21 mouse cellular contexts compared by ENCODE assay signal in the genomic region with DNA sequence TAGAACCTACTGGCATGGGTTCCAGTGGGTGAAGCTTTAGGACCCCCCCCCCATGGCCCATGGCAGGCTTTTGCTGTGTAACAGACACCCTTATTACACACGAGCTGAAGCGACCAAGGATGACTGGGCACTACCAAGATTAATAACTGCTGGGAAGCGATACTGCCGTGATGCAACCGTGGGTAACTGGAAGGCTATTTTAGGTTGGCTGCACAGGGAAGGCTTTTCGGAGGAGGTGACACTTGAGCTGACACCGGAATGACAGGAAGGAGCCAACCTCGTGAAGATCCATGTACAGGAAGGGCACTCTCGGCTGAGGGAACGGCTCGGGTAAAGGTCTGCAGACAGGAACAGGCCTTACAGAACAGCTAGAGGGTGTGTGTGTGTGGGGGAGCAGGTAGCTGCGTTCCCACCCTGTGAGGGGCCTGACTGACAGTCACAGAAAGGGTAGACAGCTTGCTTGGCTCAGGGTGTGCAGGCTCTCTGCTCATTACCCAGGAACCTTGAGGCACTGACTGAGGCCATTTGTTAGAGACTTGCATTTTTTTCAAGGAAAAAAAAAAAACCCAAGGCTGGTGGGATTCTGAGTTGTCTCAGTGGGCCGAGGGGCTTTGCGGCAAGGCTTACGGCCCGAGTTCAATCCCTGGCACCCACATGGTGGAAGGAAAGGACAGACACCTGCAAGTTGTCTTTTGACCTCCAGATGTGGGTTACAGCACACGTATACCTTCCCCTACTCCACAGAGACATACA. TPM values are rescaled to one million over a fixed set of nuclear protein-coding genes. Genes with fewer than 3 reads are reported as not detected.
A peak's percentile ranks its signal among the peaks of the same experiment; 100 is the strongest.
DNase-seq lines count a peak whose midpoint lies in the region; ATAC-seq and TF ChIP-seq lines count a peak whose summit lies in the region.
"Had no signal": no experiment of that assay in that cellular context is flagged by ENCODE, and none has a peak within 500 bp of the region (broad histone marks: within the 10 kb centered on the region; RNA-seq: fewer than 3 reads in every experiment).

No protein-coding gene starts in this region.

- peak; percentile 44 for DNase-seq in adrenal gland, adult 2 months
- DNase-seq in adrenal gland, adult 18-20 months (ENCODE audit: low spot score in 2 of 2): no peak
- peak; percentile 67 for DNase-seq in kidney, postnatal 0 days (ENCODE audit: low spot score)
- no peak for DNase-seq in kidney, adult 11 months
- peak; percentile 60 for DNase-seq in MN1 (ENCODE audit: low spot score)
- DNase-seq in forebrain, embryonic 11.5 days (ENCODE audit: low spot score): no peak
- DNase-seq in lung, adult 2 months: no peak
- DNase-seq: cerebellum, adult 8-10 months; heart, postnatal 10 days; kidney, postnatal 36 days; layer of hippocampus, postnatal 36 days had no signal

- H3K36me3 ChIP-seq in kidney, postnatal 0 days (ENCODE audit: insufficient read depth, low read length): no peaks in the 10 kb centered on the region
- peaks cover 10% of the 10 kb centered on the region for H3K36me3 ChIP-seq in megakaryocyte, embryonic 14.5 days (replicated peaks; ENCODE audit: low read length)
- H3K36me3 ChIP-seq in forebrain, embryonic 11.5 days (ENCODE audit: control insufficient read depth, insufficient read depth, low read length): no peaks in the 10 kb centered on the region
- H3K36me3 ChIP-seq: embryonic facial prominence, embryonic 13.5 days; forebrain, embryonic 10.5 days; hindbrain, embryonic 13.5 days; intestine, embryonic 15.5 days; limb, embryonic 15.5 days; lung, embryonic 15.5 days; midbrain, embryonic 15.5 days had no signal

- no peak for TF ChIP-seq CTCF in kidney, postnatal 0 days (IDR thresholded peaks at IDR 0.05; ENCODE audit: low read depth)
- TF ChIP-seq CTCF in lung, adult 2 months (IDR thresholded peaks at IDR 0.05; ENCODE audit: insufficient read depth, low read length): no peak

- H3K27me3 ChIP-seq in kidney, postnatal 0 days (ENCODE audit: insufficient read depth, low read length): no peaks in the 10 kb centered on the region
- H3K27me3 ChIP-seq in megakaryocyte, embryonic 14.5 days (replicated peaks): no peaks in the 10 kb centered on the region
- H3K27me3 ChIP-seq in forebrain, embryonic 11.5 days (ENCODE audit: control insufficient read depth, insufficient read depth, low read length): no peaks in the 10 kb centered on the region
- H3K27me3 ChIP-seq: intestine, embryonic 15.5 days; limb, embryonic 15.5 days; lung, embryonic 15.5 days; midbrain, embryonic 15.5 days had no signal

- H3K4me3 ChIP-seq in kidney, postnatal 0 days (replicated peaks; ENCODE audit: low read depth, low read length): no peak overlapping the region
- H3K4me3 ChIP-seq in megakaryocyte, embryonic 14.5 days (replicated peaks): peak overlapping the region; percentile 78
- H3K4me3 ChIP-seq in forebrain, embryonic 11.5 days (ENCODE audit: low read depth, low read length): no peak overlapping the region
- no peak overlapping the region for H3K4me3 ChIP-seq in lung, adult 2 months (replicated peaks; ENCODE audit: extremely low read depth, low read depth, low read length)
- H3K4me3 ChIP-seq: embryonic facial prominence, embryonic 13.5 days; forebrain, embryonic 10.5 days; hindbrain, embryonic 13.5 days; intestine, embryonic 15.5 days; limb, embryonic 15.5 days; lung, embryonic 15.5 days; midbrain, embryonic 15.5 days had no signal

- no peak overlapping the region for H3K27ac ChIP-seq in kidney, postnatal 0 days
- no peak overlapping the region for H3K27ac ChIP-seq in forebrain, embryonic 11.5 days (ENCODE audit: low read depth, low read length)
- H3K27ac ChIP-seq: embryonic facial prominence, embryonic 13.5 days; forebrain, embryonic 10.5 days; hindbrain, embryonic 13.5 days; intestine, embryonic 15.5 days; limb, embryonic 15.5 days; lung, embryonic 15.5 days; midbrain, embryonic 15.5 days had no signal

- TF ChIP-seq POLR2A in lung, adult 2 months (IDR thresholded peaks at IDR 0.05; ENCODE audit: borderline replicate concordance, extremely low read depth, low read depth, low read length): no peak

- H3K4me1 ChIP-seq in kidney, postnatal 0 days (replicated peaks; ENCODE audit: insufficient read depth, low read length): no peaks in the 10 kb centered on the region; the same call in 1 of the 2 replicates
- H3K4me1 ChIP-seq in megakaryocyte, embryonic 14.5 days: peaks cover 47% of the 10 kb centered on the region
- no peaks in the 10 kb centered on the region for H3K4me1 ChIP-seq in forebrain, embryonic 11.5 days (replicated peaks; ENCODE audit: control insufficient read depth, insufficient read depth, low read length)
- H3K4me1 ChIP-seq in lung, adult 2 months (ENCODE audit: control insufficient read depth, insufficient read depth, low read length): no peaks in the 10 kb centered on the region
- H3K4me1 ChIP-seq: lung, embryonic 15.5 days; midbrain, embryonic 15.5 days had no signal

- no peak overlapping the region for H3K4me2 ChIP-seq in kidney, postnatal 0 days (ENCODE audit: low read length)
- H3K4me2 ChIP-seq in forebrain, embryonic 11.5 days (ENCODE audit: low read depth, low read length, severe bottlenecking): no peak overlapping the region
- H3K4me2 ChIP-seq: embryonic facial prominence, embryonic 13.5 days; hindbrain, embryonic 13.5 days; intestine, embryonic 15.5 days; limb, embryonic 15.5 days; lung, embryonic 15.5 days; midbrain, embryonic 15.5 days had no signal

- no peaks in the 10 kb centered on the region for H3K9me3 ChIP-seq in kidney, postnatal 0 days (replicated peaks; ENCODE audit: low read length)
- H3K9me3 ChIP-seq in megakaryocyte, embryonic 14.5 days: peaks cover 18% of the 10 kb centered on the region; the same call in 1 of the 2 replicates
- no peaks in the 10 kb centered on the region for H3K9me3 ChIP-seq in forebrain, embryonic 11.5 days (ENCODE audit: control insufficient read depth, low read length)
- H3K9me3 ChIP-seq: embryonic facial prominence, embryonic 13.5 days; forebrain, embryonic 10.5 days; hindbrain, embryonic 13.5 days; intestine, embryonic 15.5 days; limb, embryonic 15.5 days; lung, embryonic 15.5 days; midbrain, embryonic 15.5 days had no signal

- H3K9ac ChIP-seq in kidney, postnatal 0 days (ENCODE audit: low read depth, low read length): no peak overlapping the region
- H3K9ac ChIP-seq in forebrain, embryonic 11.5 days (ENCODE audit: low read length): no peak overlapping the region
- H3K9ac ChIP-seq: embryonic facial prominence, embryonic 13.5 days; hindbrain, embryonic 13.5 days; intestine, embryonic 15.5 days; limb, embryonic 15.5 days; lung, embryonic 15.5 days; midbrain, embryonic 15.5 days had no signal

- WGBS in kidney, postnatal 0 days: 48% methylated on average over 17 of the region's 17 CpGs
- WGBS in forebrain, embryonic 11.5 days: 85% methylated on average over 17 of the region's 17 CpGs
- 61% methylated on average over 17 of the region's 17 CpGs for WGBS in lung, adult 2 months

- ATAC-seq in kidney, postnatal 0 days (replicated peaks; ENCODE audit: low FRiP score, low read depth): no peak
- ATAC-seq in forebrain, embryonic 11.5 days (replicated peaks; ENCODE audit: low FRiP score): no peak
- ATAC-seq: intestine, embryonic 15.5 days; midbrain, embryonic 15.5 days had no signal

RNA-seq across cellular contexts. Expression of gene Gm525, which starts 24.6 kb away (rescaled TPM):
- not detected for total RNA-seq in adrenal gland, adult 2 months (2021)
- 0.26 and 0.58 TPM in 2 replicates for polyA plus RNA-seq in adrenal gland, adult 2 months (2012; rRNA removed)
- total RNA-seq in adrenal gland, adult 18-20 months (2021): not detected
- polyA plus RNA-seq in kidney, postnatal 0 days (2015; fragmentation: Nextera tagmentation; extraction: Ambion mirVana): 0.45 TPM in 1 of 2 replicates, not detected in the other
- polyA plus RNA-seq in megakaryocyte, embryonic 14.5 days (2012; ENCODE audit: insufficient read depth, low replicate concordance): not detected in 2 replicates
- polyA plus RNA-seq in forebrain, embryonic 11.5 days (2014; fragmentation: Nextera tagmentation; extraction: Ambion mirVana): not detected in 2 replicates
- 0.76 and 1.0 TPM in 2 replicates for polyA plus RNA-seq in lung, adult 2 months (2012; rRNA removed)
- total RNA-seq: adrenal gland, postnatal 36 days; heart, postnatal 10 days; layer of hippocampus, postnatal 36 days; left cerebral cortex, postnatal 25 days had no signal
- polyA plus RNA-seq: forebrain, embryonic 10.5 days; hindbrain, embryonic 13.5 days; midbrain, embryonic 15.5 days had no signal

RNA-seq across cellular contexts. Expression of gene Dgke, which starts 31.6 kb away (rescaled TPM):
- 10 to 100 TPM; 11.0 to 11.3 TPM for total RNA-seq in adrenal gland, adult 2 months (2021)
- 7.8 TPM in 2 replicates for polyA plus RNA-seq in adrenal gland, adult 2 months (2012; rRNA removed)
- total RNA-seq in adrenal gland, adult 18-20 months (2021): 10 to 100 TPM; 10.9 to 12.2 TPM
- polyA plus RNA-seq in kidney, postnatal 0 days (2015; fragmentation: Nextera tagmentation; extraction: Ambion mirVana): 2.6 and 3.3 TPM in 2 replicates
- polyA plus RNA-seq in megakaryocyte, embryonic 14.5 days (2012; ENCODE audit: insufficient read depth, low replicate concordance): 0.70 TPM in 1 of 2 replicates, not detected in the other
- 4.8 and 4.9 TPM in 2 replicates for polyA plus RNA-seq in forebrain, embryonic 11.5 days (2014; fragmentation: Nextera tagmentation; extraction: Ambion mirVana)
- 8.2 and 9.4 TPM in 2 replicates for polyA plus RNA-seq in lung, adult 2 months (2012; rRNA removed)

Comparison
In these comparisons a context has a peak if more than half of its experiments do, and no peak if none do; other contexts are left out.
1. DNase-seq: peak in adrenal gland, adult 2 months (single experiment), kidney, postnatal 0 days (single experiment) and MN1 (single experiment); none in adrenal gland, adult 18-20 months (0 of 2), kidney, adult 11 months (single experiment), forebrain, embryonic 11.5 days (single experiment) and lung, adult 2 months (single experiment).